Mouse (Mus musculus) kidney, postnatal 0 days (tissue): Measurements from ENCODE around the gene Kif22. TPM values are rescaled to one million over a fixed set of nuclear protein-coding genes. Genes with fewer than 3 reads are reported as not detected.
A peak's percentile ranks its signal among the peaks of the same experiment; 100 is the strongest.

Source experiments
- ATAC-seq: fragments of 200-750 bp; cut with Nextera tagmentation; replicated peaks from 2 replicates; pipeline ENCODE4 v1.8.0; 2017; ENCODE audit warnings: low read depth, moderate number of reproducible peaks, moderate TSS enrichment, moderate library complexity; ENCODE audit not compliant: low FRiP score
- DNase-seq: peaks from one replicate; pipeline ENCODE4 v3.0.0-alpha.2; 2016; ENCODE audit warnings: low spot score
- H3K27ac ChIP-seq: fragments of 300-500 bp; sonication (generic); 2 replicates; pipeline ENCODE4 v1.5.1; 2014; ENCODE audit warnings: mild to moderate bottlenecking
- H3K27me3 ChIP-seq: fragments of 300-500 bp; sonication (generic); 2 replicates; pipeline ENCODE4 v1.6.1; 2014; ENCODE audit warnings: low read length, mixed read lengths; ENCODE audit not compliant: insufficient read depth
- H3K36me3 ChIP-seq: fragments of 300-500 bp; sonication (generic); 2 replicates; pipeline ENCODE4 v1.6.1; 2014; ENCODE audit warnings: low read length, mixed read lengths; ENCODE audit not compliant: insufficient read depth
- H3K4me1 ChIP-seq: fragments of 300-500 bp; sonication (generic); replicated peaks from 2 replicates; pipeline ENCODE4 v1.6.1; 2014; ENCODE audit warnings: antibody characterized with exemption, low read length, mixed read lengths; ENCODE audit not compliant: insufficient read depth
- H3K4me2 ChIP-seq: fragments of 300-500 bp; sonication (generic); 2 replicates; pipeline ENCODE4 v1.6.1; 2014; ENCODE audit warnings: mild to moderate bottlenecking, low read length, moderate library complexity, mixed read lengths
- H3K4me3 ChIP-seq: fragments of 300-500 bp; sonication (generic); replicated peaks from 2 replicates; pipeline ENCODE4 v1.5.1; 2014; ENCODE audit warnings: low read depth, low read length
- H3K9ac ChIP-seq: fragments of 300-500 bp; sonication (generic); 2 replicates; pipeline ENCODE4 v1.6.1; 2014; ENCODE audit warnings: low read depth, low read length
- H3K9me3 ChIP-seq: fragments of 300-500 bp; sonication (generic); replicated peaks from 2 replicates; pipeline ENCODE4 v1.6.1; 2016; ENCODE audit warnings: low read length, inconsistent platforms, mixed read lengths
- CTCF ChIP-seq: IDR thresholded peaks from 2 replicates; pipeline ENCODE4 v1.5.1; 2016; ENCODE audit warnings: antibody characterized with exemption, low read depth, mild to moderate bottlenecking, moderate library complexity
- WGBS: fragments of 180-500 bp; shearing (Covaris S2); extraction: QIAGEN DNeasy Blood & Tissue Kit; methylation state at CpG from one replicate; pipeline ENCODE4 v1.1.7; 2014; 5-methylcytosine and 5-hydroxymethylcytosine counted together
- polyA plus RNA-seq: library from polyadenylated mRNA; unstranded; fragments of >200 nt; fragmentation: Nextera tagmentation; extraction: Ambion mirVana; gene quantifications from 2 replicates; pipeline ENCODE4 v1.2.1, GENCODE M21; 2015

Gene Kif22
- polyA plus RNA-seq, 1 experiment from 2014 or later = 51.7 TPM

DNA sequence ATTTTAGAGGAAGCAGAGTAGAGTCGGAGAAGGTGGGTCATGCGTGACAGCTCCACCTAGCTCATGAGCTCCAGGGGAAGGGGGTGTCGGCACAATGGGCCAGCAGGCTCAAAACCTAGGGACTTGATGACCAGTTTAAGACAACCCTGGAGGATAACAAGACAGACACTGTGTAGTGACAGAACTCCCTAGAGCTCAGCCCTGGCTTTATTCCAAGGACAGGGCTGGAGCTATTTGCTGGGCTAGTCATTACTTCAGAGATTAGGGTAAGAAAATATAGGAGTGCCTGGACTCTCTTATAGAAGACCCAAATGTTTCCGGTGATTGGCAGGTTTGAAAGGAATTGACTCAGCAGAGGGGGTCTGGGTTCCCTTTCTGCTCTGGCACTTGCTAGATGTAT lies 30.9 kb upstream of the Kif22 start:
- Histone ChIP-seq H3K27me3 (no peaks in the 10 kb centered on the region), H3K4me2 (no peak overlapping the region), H3K36me3 (no peaks in the 10 kb centered on the region), H3K9ac (no peak overlapping the region), H3K4me3 (no peak overlapping the region), H3K9me3 (no peaks in the 10 kb centered on the region), H3K4me1 (0 out of 2 replicates have a peak, but pooled peaks cover 10% of the 10 kb centered on the region), H3K27ac (no peak overlapping the region)
- ATAC-seq (no peak), DNase-seq (no peak)
- WGBS = 64% methylated on average over 4 of the region's 4 CpGs
- TF ChIP-seq CTCF = no peak

DNA sequence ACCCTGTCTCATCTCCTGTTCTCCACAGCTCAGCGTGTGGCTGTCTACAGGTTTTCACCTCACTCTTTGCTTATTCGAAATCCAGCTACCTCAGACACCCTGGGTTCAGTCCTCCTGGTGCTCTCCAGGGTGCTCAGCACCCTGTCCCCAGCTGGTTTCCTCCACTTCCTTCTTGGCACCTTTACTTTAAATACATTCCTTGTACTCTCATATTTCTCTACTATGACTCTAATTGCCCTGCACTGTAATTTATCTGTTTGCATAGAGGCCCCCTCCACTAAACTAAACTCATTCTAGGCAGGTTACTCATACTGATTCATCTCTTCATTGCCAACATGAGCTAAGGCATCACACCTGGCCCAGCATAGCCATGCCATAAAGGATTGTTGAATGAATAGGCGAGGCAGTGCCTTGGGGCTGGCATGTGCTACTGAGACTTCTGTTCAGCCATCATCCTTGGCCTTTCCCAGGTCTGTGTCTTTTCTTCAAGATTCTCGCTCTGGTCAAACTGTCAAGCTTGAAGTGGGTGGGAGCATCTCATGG lies 28.7 kb upstream of the Kif22 start:
- H3K9ac ChIP-seq = no peak overlapping the region
- DNase-seq (no peak), ATAC-seq (no peak)
- no peaks in the 10 kb centered on the region for H3K27me3 ChIP-seq
- no peaks in the 10 kb centered on the region for H3K9me3 ChIP-seq
- H3K4me2 ChIP-seq = no peak overlapping the region
- TF ChIP-seq CTCF = no peak
- WGBS = 78% methylated on average over 4 of the region's 4 CpGs
- H3K27ac ChIP-seq = no peak overlapping the region
- H3K36me3 ChIP-seq = no peaks in the 10 kb centered on the region
- no peak overlapping the region for H3K4me3 ChIP-seq
- H3K4me1 ChIP-seq = 0 out of 2 replicates have a peak, but pooled peaks cover 10% of the 10 kb centered on the region

DNA sequence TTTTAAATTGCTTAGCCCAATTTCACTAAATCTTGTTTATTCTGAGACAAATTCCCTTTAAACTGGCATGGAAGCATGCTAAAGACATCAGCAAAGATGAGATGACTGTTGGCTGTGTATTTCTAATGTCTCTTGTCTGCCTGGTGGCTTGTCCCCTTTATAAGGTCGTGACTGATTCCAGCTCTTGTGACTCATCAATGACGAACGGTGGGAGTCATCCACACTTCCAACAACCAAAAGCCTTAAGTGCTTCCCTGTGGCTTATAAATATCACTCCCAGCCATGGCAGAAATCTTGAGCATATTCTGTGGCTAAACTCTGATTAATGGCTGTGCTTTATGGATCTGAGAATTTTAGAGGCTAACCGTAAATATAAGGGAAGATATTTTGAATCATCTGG lies 24.0 kb upstream of the Kif22 start:
- ATAC-seq (no peak), DNase-seq (no peak)
- Histone ChIP-seq H3K4me2 (no peak overlapping the region), H3K36me3 (no peaks in the 10 kb centered on the region), H3K9me3 (no peaks in the 10 kb centered on the region), H3K9ac (no peak overlapping the region), H3K4me3 (no peak overlapping the region), H3K27ac (no peak overlapping the region), H3K27me3 (no peaks in the 10 kb centered on the region), H3K4me1 (0 out of 2 replicates have a peak, but pooled peaks cover 11% of the 10 kb centered on the region)
- TF ChIP-seq CTCF = no peak
- WGBS = 57% methylated on average over 4 of the region's 4 CpGs

DNA sequence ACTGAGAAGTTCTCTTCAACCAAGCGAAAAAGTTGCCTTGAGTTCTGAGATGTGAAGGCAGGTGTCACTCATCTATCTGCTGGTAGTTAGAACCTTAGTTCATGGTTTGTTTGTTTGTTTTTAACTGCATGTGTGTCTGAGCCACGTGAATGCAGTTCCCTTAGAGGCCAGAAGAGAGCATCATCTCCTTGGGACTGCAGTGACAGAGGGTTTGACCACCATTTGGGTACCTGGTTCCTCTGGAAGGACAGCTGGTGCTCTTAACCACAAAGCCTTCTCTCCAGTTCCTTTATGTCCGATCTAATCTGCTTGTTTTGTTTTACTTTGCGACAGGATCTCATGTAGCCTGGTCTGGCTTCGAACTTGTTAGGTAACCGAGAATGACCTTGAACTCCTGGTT lies 23.3 kb upstream of the Kif22 start:
- ATAC-seq (no peak), DNase-seq (no peak)
- no peak overlapping the region for H3K4me3 ChIP-seq
- H3K27me3 ChIP-seq = no peaks in the 10 kb centered on the region
- H3K9ac ChIP-seq = no peak overlapping the region
- 89% methylated on average over 6 of the region's 6 CpGs for WGBS
- no peak overlapping the region for H3K4me2 ChIP-seq
- 0 out of 2 replicates have a peak, but pooled peaks cover 4% of the 10 kb centered on the region for H3K4me1 ChIP-seq
- TF ChIP-seq CTCF = no peak
- H3K27ac ChIP-seq = no peak overlapping the region
- no peaks in the 10 kb centered on the region for H3K36me3 ChIP-seq
- no peaks in the 10 kb centered on the region for H3K9me3 ChIP-seq

DNA sequence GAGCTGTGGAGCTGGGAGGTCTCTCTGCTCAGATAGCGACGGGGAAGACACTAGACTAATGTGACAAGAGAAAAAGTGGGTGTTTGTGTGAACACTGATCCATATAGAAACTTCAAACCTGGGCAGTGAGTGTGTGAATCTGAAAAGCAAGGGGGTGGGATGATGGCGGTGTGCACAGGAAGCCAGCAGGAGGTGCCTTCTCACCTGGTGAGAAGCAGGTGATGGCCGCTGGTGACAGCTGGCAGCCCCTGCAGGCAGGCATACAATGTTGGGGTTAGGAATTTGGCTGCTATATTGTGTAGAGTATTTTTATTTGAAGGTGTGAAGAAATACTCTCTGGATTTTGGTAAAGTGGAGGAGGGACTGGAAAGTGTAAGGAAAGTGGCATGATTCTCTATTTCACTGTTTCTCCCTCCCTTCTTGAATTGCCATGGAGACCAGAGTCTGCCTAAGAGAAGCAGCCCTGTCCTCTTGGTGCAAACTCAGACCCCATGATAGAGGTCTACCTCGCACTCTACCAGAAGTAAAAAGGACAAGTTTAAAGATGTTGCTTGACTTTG lies 12.8 kb upstream of the Kif22 start:
- Histone ChIP-seq H3K9ac (no peak overlapping the region), H3K9me3 (no peaks in the 10 kb centered on the region), H3K36me3 (no peaks in the 10 kb centered on the region), H3K4me2 (no peak overlapping the region), H3K4me1 (no peaks in the 10 kb centered on the region), H3K27ac (no peak overlapping the region), H3K27me3 (no peaks in the 10 kb centered on the region), H3K4me3 (no peak overlapping the region)
- 73% methylated on average over 5 of the region's 5 CpGs for WGBS
- ATAC-seq (no peak), DNase-seq (no peak)
- TF ChIP-seq CTCF = peak; percentile 25; the same call in 1 of the 2 replicates

DNA sequence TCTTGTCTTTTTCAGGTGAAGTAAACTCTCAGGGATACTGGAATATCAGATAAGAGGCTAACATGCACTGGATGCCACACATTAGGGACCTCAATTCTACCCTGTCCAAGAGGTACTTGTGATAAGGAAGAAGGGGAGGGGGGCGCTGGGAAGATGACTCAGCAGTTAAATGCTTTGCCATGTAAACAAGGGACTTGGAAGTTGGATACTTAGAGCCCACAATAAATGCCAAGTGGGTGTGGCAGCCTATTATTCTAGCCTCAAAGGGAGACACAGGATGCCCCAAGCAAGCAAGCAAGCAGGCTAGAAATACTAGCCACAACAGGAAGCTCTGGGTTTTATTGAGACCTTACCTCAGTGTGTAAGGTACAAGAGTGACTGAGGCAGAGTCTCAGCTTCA lies 11.0 kb downstream of the Kif22 start:
- no peak for TF ChIP-seq CTCF
- H3K9ac ChIP-seq = no peak overlapping the region
- no peak for ATAC-seq
- WGBS = 73% methylated on average over 1 of the region's 1 CpGs
- no peak overlapping the region for H3K27ac ChIP-seq
- no peak overlapping the region for H3K4me3 ChIP-seq
- H3K4me1 ChIP-seq = no peaks in the 10 kb centered on the region; the same call in 1 of the 2 replicates
- no peak overlapping the region for H3K4me2 ChIP-seq
- DNase-seq = no peak
- H3K9me3 ChIP-seq = no peaks in the 10 kb centered on the region
- peaks cover 34% of the 10 kb centered on the region for H3K36me3 ChIP-seq
- no peaks in the 10 kb centered on the region for H3K27me3 ChIP-seq
